Mouse (Mus musculus): ENCODE data around the gene H2-DMb1.

Gene H2-DMb1

DNA sequence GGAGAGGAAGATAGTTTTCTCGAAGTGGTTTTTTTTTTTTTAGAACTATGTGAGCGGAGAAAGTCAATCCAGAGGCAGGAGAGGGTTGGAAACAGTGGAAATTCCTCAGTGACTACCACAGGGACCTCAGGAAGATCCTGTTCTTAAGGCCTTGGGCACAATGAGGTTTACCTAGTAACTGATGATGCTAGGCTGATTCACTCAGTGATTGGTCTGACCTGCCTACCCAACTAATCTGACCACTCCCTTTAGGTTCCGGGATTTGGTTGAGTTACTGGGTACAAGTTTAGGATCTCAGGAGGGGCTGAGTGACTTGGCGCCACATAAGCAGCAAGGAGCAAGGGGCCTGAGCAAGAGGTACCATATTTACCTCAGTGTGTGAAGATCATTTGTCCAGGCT lies at the start of gene H2-DMb1:
H2-DMb1 (plus strand) TSS at position 150 of the 400 bp plus-strand sequence.
- DNase-seq: no peak

DNA sequence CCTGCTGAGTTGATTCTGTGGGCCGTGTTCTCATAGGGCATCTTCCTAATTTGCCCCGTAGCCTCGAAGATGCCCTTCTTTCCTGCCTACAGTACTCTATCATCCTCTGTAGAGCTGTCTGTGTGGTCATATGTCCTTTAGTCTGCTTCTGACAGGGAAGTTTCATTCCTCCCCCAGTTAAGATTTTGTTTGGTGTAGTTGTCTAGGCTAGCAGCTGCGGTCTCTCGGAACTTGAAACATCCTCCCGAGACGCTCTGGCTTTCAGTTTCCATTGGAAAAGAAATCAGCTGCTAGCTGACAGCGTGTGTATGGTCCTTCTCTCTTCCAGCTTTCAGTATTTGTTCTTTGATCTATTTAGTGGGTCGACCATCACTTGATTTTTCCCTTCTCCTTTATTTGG lies 48.1 kb upstream of the H2-DMb1 start:
- DNase-seq: no peak

DNA sequence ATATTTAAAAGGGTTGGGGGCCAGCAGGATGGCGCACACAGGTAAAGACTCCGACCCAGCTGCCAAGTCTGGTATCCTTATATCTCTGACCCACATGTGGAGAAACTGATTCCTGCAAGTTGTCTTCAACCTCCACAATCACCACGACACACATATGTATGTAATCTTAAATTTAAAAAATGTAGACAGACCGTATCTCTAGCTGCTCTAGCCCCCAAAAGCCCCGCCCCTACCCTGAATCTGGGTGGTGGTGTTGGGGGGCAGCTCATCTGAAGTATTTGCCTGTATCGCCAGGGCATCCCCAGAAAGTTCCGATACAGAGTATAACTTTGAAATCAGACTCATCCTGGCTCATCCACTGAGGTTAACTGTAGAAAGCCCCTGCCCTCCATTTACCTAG lies 46.3 kb upstream of the H2-DMb1 start:
- no peak for DNase-seq

DNA sequence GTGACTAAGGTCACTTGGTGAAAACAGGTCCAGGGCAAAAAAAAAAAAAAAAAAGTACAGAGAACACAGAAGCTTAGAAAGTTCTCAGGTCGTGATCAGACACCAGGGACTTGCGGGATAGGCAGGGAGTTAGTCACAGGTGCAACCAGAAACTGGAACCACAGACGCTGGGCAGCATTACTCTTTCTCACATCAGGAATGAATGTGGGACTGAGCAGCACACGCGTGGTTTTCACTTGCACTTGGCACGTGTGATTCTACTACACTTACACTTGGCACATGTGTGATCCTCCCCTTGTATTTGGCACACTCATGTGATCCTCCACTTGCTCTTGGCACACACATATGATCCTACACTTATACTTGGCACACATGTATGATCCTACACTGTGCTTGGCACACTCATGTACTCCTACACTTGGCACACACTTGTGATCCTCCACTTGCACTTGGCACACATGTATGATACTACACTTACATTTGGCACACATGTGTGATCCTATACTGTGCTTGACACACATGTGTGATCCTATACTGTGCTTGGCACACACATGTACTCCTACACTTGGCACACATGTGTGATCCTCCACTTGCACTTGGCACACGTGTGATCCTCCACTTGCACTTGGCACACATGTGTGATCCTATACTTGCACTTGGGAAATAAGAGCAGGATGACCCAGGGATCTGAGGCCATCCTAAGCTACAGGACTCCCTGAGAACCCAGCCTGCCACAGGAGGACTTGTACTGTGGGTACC lies 45.6 kb upstream of the H2-DMb1 start:
- DNase-seq: no peak

DNA sequence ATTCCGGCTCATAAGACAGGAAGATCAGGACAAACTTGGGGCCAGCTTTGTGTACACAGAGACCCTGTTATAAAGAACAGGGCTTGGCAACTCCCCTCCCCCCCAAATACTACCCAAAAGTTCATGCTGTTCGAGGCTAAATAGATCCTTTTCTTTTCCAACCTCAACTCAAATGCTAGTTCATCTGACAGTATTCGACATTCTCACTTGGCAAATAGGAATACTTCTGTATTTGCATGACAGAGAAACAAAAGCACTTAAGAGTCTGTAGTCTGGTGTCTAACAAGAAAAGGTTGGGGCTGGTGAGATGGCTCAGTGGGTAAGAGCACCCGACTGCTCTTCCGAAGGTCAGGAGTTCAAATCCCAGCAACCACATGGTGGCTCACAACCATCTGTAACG lies 44.4 kb upstream of the H2-DMb1 start:
- no peak for DNase-seq

DNA sequence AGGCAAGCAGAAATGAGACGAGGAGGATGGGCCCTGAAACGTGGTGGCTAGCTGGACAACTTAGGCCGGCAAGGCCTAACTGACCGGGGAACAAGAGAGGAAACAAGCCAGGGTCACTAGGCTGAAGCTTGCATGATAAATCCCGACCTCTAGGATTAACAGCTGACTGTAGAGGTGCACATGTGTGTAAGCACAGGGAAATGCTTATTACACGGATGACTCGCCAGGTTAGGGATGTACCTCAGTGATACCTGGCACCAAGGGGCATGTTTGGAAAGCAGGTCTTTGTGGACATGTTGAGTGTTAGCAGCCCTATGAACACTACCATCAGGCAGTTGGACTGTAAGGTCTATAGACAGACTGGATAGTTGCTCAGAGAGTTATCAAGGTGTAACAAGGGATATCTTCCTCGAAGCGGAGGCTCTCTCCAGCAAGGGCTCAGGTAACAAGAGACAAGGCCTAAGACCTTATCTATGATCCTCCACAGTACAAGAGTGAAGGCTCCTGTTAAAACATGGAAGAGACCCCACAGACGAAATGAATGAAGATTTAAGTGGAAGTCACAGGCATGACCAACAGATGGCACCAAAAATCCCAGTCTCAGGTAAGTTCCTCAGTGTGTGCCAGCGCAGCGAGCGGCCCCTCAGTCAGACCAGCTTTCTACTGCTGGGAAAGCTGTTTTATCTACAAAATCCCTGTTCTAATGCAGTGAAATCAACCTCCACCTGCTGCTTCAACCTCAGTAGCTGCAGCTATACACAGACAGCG lies 43.6 kb upstream of the H2-DMb1 start:
- DNase-seq: peak; percentile 42 to 46

DNA sequence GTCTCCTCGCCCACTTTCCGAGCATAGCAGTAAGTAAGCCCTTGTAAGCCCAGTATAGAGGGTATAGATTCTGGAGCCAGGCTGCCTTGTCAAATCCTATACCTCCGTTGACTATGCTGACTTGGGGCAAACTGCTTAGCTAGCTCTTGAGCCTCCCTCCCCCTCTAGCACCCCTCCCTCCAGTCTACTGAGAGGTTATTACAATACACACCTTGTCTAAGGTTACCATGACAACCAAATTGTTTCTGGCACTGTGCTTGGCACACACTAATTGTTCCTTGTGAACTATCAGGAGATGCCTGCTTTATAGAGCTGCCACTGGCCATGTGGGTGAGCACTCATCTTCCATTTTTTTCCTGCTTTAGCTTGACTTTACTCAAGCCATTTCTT lies 43.1 kb upstream of the H2-DMb1 start:
- DNase-seq: no peak

DNA sequence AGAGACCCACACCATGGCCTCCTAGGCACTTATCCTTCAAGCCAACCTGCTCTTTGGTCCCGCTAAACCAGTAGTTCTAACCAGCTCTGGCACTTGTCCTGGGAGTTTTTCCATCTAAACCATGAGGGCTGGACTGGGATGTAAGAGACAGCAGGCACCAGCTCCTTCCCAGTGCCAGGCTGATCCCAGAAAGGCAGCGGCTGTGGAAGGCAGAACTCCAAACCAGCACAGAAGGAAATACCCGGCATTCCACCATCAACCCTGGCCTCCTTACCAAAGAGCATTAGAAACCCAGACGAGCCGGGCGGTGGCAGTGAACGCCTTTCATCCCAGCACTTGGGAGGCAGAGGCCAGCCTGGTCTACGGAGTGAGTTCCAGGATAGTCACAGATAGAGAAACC lies 42.6 kb upstream of the H2-DMb1 start:
- DNase-seq: no peak

DNA sequence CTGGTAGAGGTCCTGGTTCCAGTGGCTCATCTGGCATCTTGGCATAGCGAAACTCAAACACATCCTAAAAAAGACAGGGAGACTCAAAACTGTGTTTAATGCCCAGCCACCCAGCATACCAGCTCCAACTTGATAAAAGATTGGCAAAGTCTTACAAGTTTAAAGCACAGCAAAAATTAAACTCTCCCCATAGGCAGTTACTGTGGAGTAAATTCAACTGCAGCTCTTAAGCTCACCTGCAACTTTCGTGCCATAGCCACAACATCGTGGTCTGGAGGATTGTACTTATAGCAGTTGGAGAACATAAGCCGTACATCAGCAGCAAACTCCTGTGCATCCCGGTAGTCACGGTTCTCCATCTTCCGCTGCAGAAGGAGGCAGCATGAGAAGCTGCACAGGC lies 38.8 kb upstream of the H2-DMb1 start:
- DNase-seq: no peak

DNA sequence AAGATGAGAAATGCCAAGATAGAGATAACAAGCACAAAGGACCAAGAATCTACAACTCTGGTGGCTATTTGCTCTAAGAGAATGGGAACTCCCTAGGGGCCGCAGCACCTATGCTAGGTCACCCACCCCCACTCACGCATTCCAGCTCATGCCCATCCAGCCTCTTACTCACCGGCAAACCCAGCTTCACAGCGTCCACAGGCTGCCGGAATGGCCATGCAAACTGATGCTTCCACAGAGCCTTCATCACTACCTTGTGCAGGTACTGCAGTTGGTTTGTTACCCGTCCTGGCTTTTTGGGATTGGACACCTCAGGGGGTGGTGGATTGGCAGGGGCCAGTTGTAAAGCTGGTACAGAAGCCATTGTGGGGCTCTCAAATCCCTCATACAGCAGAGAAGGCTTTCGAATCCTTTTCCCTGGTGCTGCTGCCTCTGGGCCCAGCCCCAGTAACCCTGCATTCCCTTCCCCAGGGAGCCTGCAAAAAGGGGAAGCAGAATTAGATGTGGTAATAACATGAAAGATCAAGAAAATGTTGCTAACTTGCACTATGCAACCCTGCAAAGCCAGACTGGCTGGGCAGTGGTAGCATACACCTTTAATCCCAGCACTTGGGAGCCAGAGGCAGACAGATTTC lies 36.0 kb upstream of the H2-DMb1 start:
- DNase-seq: no peak

DNA sequence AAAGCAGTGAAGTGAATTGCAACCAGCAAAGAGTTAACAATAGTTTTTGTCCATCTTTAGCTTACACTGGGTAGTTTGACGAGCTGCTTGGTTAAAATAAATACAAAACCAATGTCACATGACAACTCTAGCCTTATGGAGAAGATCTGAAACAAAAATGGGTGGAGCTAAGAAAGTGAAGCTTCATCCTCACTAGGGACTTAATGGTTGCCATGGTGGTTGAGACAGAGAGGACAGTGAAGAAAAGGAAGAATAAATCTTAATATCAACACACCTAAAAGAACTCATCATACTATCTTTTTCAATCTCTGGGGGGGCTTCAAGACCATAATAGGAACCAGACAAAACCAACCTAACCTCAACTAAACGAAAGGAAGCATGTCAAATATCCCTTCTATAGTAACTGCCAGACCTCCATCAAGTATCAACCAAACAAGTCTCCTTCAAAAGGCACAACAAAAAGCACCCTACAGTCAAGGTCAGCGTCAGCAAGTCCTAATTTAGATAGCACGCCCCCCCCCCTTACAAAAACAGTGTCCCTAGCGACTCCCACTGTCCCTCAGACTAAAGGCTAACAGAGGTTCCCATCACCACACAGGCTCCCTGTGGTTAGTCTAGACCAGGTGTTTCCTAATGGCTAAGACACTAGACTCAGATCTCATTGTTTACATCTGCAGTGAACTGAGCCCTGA lies 35.3 kb upstream of the H2-DMb1 start:
- no peak for DNase-seq

DNA sequence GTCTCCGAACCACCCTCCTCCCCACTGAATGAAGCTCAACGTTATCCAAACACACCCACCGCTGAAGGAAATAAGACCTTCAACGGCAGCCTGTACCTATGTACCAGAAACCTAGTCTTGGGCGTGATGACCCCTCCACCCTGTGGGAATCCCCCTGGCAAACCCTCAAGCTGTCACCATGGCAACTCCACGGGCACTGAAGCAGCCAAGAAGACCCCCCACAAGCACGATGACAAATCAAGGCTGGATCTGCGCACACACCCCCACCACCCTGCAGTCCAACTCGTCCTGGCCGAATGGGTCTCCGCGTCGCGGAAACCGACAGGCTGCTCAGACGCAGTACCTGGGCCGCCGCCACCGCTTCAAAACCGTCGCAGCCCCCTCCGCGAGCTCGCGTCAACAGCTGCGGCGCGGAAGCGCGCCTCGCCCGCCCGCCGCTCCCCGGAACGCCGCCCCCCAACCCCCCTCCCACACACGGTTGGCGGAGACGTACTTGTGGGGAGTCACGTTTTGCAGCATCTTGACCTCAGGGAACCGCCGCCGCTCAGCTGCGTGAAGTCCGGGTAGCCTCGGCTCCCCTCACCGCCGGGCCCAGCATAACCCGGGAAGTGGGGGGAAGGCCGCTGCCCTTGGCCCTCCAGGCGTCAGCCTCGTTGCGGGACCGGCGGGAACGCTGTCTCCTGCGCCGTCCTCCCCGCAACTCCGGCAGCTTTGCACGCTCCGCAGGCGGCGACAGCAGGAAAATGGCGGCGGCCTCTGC lies 34.6 kb upstream of the H2-DMb1 start:
- peak; percentile 75 to 82 for DNase-seq

DNA sequence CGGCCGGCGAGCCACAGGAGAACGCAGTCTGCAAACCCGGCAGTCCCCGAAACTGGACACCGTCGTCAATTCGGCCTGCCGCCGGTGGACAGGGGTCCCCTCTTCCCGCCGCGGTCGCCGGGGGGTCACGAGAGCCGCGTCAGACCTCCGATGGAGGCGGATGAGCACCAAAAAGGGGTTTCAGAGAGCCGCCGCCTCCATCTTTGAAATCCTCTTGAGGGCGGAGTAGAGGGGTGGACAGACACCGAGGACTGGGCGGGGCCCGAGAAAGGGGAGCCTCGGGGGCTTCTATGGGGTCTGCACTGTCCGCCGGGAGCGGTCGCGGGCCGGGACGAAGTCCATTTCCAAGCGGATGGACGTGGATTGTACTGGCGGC lies 34.0 kb upstream of the H2-DMb1 start:
- no peak for DNase-seq

DNA sequence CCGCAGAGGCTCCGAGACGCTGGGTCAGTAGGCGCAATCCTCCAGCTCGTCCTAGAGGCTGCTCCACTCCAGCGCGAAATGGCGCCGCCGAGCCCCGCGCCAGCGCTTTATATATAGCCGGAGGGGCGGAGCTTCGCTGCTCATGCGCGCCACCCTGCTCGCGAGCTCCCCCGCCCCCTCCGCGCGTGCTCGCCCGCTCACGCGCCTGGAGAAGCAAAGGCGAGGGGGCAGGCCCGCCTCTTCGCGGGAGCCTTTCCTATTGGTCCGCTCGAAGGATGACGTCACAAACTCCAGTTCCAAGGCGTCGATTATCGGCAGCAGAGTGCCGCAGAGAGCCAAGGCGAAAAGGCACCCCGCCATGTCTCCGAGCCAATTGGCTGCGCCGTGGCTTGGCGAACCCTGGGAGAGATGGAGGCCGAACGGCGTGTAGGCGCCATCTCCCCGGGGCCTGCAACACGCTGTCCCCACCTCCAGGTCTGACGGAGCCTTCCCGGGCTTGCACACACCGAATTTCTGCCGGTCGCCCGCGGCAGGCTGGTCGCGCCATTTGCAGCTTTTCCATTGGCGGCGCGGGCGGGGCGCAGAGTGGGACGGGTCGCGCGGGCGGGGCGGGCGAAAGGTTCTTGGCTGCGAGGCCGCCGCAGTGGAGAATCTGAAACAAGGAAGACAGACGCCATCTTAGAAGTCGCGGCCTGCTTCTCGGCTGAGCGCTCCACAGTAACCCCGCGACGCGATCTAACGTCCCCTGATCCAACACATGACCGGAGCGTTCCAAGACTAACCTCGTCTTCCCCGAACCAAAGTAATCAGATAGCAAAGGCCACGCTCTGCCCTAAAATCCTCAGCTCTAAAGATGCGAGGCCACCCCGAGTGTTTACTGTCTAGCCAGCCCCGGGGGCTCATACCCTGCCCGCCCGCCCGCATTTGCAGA lies 33.4 kb upstream of the H2-DMb1 start, which contains the start of gene H2-DMa:
H2-DMa (plus strand) TSS at position 293 of the 931 bp plus-strand sequence.
- peak; percentile 98 to 99 for DNase-seq

DNA sequence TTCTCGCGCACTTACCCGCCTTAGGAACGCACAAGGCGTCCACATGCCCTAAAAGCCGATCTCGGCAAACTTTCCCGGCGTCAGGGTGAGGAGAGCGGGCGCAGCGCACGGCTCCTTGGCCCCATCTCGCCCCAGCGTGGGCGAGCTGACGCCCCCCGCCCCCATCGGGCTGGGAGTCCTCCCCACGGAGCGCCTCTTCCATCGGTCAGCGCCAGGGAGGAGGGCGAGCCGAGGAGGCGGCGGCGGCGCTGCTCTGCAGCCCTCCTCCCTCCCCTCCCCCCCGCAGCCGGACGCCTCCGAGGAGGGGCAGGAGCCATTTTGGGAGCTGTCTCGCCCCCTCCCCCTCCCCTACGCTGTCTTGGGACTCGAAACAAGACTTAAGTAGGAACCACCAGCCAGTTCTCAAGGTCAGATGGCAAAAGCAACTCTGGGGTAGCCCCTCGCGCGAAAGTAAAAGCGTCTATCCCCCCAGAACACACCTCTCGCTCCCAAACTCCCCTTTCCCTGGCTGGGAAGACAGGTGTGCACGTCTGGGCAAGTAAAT lies 32.6 kb upstream of the H2-DMb1 start:
- peak; percentile 82 to 86 for DNase-seq

DNA sequence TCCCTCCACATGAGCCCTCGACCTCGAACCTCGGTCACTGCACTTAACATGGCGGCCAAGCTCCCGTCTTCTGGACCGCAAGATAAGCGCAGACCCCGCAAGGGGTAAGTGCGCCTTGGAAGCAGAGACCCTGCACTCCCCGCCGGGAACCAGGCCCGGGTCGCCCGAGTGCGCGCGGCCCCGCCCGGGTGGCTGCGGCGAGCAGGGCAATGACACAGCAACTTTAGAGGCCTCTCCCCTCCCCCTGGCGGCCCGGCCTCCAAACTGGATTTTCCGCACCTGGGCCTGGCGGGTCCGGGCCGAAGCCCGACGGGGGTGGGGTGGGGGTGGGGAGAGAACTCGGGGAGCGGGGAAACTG lies 32.1 kb upstream of the H2-DMb1 start:
- peak; percentile 83 to 89 for DNase-seq

DNA sequence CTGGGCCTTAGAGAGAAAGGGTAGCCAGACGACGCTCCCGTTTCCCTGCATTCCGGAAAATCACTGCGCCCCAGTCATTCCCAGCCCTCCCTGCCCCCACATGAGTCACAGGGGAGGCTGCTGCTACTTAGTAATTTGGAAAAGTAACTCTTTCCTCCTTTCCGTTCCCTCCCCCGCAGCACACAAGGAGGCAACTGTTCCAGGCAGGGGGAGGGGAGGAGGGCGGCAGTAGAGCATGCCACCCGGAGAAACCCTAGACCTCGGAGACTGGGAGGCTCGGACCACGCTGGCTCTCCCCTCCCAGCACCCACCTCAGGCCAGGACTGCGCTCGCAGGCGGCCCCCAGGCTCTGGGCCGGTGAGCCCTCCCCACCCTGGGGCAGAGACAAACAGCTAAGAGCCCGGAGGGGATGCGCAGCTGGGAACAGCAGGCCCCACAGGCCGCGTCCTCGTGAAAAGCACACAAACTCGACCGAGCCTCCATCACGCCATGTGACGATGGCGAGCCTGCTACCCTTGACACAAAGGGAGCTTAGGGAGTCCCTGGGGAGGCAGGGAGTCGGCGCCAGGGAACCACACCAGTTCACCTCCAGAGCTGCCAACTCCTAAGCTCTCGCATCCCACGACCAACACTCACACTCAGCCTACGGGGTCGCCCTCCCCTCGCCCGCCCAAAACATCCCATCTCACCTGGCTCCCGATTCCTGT lies 31.5 kb upstream of the H2-DMb1 start:
- peak; percentile 62 to 75 for DNase-seq

DNA sequence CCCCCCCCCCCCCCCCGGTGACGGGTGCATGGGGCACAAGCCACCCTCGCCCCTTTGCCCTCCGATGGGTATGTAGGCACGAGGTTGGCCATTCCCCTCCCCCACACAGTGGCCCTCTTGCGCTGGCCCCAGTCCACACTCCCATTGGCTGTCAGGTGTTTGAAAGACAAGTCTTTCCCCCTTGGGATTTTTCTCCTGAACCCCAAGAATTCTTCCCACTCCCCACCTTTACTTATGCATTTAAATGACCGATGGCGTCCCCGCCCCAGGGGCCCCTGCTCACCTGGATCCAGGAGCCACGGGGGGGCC lies 31.0 kb upstream of the H2-DMb1 start:
- DNase-seq: no peak

DNA sequence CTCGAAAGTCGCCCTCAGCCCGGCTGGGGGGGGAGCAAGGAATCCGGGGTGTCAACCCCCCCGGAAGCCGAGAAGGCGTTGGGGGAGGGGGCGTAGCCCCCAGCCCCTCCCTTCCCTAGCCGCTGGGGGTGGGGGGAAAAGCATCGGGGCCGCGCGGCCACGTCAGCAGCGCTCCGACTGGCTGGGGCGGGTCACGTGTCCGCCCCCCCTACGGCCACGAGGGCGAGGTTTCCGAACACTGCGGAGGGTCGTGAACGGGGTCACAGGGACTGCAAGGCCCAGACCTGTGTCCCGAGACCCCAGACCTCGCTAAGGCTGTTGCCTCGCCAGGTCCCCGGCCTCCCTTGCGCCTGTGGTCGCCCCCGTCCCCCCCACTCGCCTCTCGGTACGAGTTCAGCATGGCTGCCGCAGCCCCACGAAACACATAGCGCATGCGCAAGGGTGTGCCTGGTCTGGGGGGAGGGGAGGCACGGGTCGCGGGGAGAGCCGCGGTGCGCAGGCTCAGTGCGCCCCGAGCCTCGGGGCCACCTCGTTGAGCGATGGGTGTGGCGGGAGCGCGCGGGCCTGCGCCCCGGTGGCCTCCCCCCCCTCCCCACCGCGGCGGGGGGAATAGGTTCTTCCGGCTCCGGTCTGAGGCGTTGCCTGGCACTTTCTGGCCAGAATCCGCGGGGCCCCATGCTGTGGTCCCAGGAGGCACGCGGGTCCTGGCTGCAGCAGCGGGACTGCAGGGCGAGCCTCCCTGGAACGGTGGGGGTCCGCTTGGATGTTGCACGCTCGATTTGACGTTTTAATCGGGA lies 30.5 kb upstream of the H2-DMb1 start, which contains the start of gene Brd2:
Brd2 (minus strand) TSS at position 447 of the 797 bp plus-strand sequence.
- peak; percentile 98 to 99 for DNase-seq

DNA sequence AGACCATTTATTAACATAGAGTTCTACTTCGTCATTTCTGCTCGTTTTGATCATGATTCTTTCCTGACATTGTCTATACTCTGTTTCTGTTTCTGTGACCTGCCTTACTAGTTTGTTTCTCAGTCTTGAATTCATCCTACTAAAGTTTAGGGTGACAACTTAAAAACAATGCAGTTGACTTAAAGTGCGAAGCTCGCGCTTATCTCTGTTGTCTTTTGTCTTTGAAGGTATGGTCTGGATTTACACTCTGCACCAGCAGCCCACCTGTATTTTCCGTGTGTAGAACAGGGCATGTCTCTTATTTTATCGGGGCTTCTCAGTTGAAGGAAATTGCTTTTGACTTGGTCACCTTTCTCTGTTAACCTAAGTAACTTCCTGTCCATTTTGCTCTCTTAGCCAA lies 29.8 kb upstream of the H2-DMb1 start:
- DNase-seq: no peak
